Mouse (Mus musculus) bone marrow, adult 2 months (tissue): ENCODE measurements at regions not wholly inside any gene's neighbourhood (a gene's known extent, or its start where the extent isn't known, plus 50 kb on each side); places are given as distances from the start of the nearest gene placed in this dataset.

Experiments
- CTCF ChIP-seq: fragments of 200-500 bp; IDR thresholded peaks from 2 replicates; pipeline ENCODE4 v1.5.1; 2011; ENCODE audit warnings: low read length, control low read depth; ENCODE audit not compliant: control insufficient read depth, insufficient read depth
- POLR2A ChIP-seq: fragments of 200-500 bp; IDR thresholded peaks from 2 replicates; pipeline ENCODE4 v1.6.1; 2011; ENCODE audit warnings: low read depth, mild to moderate bottlenecking, control low read depth, low read length, borderline replicate concordance; ENCODE audit not compliant: control insufficient read depth

GRCm38 (mm10) chr7:125259016-125259415 lies 185.5 kb upstream of the Kdm8 start:
- TF ChIP-seq CTCF (no peak), POLR2A (no peak)
